Mouse (Mus musculus) right cerebral cortex, postnatal 25 days (tissue): ENCODE data around the gene Rbpj.
A peak's percentile ranks its signal among the peaks of the same experiment; 100 is the strongest.

Source experiments
- DNase-seq: peaks from one replicate; pipeline ENCODE4 v3.0.0; 2022

Gene Rbpj

DNA sequence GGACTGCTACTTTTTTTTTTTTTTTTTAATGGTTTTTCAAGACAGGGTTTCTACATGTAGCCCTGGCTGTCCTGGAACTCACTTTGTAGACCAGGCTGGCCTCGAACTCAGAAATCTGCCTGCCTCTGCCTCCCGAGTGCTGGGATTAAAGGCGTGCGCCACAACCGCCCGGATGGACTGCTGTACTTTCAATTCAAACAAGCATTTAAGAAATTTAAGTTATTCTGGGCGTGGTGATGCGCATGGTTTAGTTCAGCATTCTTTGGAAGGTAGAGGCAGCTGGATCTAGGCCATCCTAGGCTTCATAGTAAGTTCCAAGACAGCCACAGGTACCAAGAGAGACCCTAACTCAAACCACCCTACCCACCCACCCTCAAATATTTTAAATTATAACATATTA is 88.2 kb downstream of the Rbpj start:
- no peak for DNase-seq

DNA sequence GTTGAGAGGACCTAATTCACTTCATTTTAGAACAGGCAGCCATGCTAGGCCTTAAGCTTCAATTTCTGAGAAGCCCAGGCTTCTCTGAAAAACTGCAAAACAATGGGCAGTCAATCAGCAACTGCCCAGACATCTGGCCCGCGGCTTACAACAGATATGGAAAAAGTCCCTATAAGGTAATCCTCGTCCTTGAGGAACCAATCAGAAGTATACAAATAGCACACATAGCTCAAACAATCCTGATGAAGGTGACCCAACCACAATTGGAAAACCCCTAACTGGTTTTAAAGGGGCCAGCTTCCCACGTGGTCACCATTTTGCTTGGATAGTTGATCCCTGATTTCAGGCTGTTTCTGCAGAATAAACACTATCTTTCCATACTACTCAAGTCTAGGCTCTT is 89.0 kb downstream of the Rbpj start:
- DNase-seq: no peak

DNA sequence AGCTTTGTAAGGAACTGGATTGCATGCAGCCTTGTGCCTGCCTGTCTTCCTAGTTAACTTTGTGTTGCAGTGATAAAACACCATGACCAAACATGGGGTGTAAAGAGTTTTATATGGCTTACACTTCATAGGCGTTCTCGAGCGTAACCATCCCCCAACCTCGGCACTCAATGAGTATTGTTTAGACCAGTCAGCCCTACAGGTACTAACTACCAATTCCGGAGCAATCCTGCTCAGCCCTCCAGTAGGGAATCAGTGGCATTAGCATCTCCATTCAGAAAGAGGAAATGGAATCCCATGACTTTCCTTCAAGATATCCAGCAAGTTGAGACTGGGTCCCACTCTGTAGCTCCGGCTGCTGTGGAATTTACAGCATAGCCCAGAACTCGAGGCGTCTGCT is 89.5 kb downstream of the Rbpj start:
- no peak for DNase-seq

DNA sequence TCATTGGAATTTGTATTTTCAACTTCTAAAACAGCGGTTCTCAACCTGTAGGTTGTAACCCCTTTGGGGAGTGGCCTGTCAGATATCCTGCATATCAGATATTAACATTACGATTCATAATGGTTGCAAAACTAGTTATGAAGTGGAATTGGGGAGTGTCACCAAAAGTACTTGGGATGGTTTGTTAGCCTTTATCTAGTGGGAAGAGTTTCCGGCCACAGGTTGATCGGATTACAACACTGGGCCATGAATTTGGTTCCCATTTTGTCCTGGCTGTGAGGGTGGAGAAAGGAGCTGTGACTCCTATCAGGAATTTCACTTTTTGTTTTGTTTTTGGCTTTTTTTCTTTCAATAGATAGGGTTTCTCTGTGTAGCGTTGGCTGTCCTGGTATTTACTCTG is 90.0 kb downstream of the Rbpj start:
- DNase-seq: no peak

DNA sequence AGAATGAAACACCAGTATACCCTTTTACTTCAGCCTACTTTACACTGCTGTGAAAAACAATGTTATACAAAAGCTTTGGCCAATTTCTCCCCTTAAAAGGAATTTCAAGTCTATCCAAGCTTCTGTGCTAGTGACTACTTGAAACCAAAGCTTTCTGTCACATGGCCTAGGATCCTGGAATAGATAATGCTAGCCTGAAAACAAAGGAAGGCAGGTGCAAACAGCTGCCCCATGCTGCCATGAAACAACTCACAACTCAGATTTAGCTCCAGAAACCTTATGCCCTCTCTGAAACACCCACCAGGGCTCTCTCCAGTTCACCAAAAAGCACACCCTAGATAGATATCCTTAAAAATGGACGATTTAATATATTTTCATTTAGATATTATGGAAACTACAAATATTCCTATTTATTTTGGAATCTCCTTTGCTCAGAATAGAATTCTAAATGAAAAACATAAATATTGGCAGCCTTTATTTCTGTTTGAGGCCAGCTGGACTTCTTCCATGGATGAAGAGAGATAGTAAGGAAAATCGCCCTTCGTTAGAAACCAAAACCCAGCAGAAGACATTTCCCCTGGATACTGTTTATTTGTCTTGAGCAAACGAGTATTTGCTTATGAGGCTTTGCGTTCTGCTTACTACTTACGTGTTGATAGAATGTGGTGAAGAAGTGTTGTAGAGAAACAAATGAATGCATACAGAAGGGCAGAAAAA is 91.8 kb downstream of the Rbpj start:
- DNase-seq: no peak

DNA sequence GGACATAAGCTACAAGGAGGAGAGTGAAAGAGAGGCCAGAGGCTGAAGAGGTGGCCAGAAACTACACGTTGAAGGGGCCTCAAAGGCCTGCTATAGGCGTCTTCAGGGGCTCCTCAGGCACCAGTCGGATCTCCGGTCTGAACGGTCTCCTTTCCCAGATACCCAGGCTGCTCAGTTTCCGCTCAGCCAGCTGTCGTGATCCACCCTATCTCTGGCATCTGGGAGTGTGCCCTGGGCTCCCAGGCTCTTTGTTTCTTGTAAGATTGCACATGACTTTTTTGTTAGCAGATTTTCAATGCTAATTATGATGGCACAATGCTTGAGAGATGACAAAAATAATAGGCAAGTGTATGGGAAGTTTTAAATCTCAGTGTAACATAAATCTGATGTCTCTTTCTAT is 95.2 kb downstream of the Rbpj start:
- DNase-seq: no peak

DNA sequence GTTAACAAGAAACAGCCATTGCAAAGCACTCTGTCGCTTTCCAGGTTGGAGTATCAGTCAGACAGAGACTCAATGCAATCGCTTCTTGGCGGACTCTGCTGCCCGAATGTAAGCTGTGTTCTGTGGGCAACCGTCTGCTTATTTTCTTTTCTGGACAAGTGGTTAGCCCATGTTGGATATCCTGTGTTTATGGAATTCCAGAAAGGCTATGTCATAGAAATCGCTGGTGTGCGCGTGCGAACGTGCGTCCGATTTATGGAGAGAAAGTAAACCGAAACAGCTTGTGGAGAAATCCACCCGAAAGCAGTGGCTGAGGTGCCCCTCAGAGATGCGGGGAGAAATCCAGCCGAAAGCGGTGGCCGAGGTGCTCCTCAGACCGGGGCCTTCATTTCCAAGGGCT is 98.4 kb downstream of the Rbpj start:
- no peak for DNase-seq

DNA sequence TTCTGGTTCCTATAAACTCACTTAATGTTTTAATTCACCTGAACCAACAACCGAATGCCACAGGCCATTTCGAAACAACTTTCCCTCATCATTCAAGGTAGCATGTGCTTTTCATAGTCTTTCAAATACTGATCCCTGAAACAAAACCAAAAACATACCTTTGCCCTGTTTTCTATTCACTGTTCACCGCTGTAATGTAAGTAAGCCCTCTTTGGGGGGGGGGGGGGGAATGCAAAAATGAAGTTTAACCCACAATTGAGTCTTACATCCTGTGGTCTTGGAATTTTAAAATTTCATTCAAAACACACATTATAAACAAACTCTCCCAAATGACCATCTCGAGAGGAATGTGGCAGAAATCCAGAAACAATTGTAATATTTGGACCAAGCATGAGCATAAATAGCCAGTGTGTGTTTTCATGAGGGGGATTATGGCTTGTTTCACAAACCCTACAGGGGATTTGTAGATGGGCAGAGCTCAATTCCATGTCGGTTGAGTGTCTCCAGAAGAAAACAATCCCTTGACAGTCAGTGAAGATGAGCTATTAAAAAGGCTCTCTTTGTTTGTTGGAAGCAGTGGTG is 99.4 kb downstream of the Rbpj start:
- DNase-seq: no peak

DNA sequence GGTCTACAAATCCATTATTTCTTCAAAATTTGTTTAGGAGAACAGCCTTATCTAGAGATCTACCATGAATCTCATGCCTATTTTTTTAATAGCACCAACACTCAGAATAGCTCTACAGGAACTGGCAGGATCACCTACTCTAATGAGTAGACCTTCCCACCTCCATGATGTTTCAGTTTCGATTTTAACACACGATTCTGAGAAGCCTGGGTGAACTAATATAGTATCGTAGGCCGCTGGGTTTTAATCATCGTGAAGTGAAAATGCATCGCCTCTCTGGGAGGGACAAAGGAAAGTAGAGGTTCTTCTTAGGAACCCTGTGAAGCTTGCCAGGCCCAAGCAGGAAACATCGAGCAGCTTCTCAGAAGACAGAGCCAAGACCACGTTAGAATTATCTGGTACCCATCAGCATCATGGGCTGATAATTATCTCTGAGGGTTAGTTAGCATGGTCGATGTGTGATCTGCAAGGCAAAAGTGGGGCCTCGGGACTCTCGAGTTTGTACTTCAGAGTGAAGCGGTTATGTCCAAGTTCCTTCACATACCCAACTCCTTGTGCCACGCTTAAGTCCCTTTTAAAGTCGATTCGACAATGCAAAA is 100.6 kb downstream of the Rbpj start:
- DNase-seq: no peak

DNA sequence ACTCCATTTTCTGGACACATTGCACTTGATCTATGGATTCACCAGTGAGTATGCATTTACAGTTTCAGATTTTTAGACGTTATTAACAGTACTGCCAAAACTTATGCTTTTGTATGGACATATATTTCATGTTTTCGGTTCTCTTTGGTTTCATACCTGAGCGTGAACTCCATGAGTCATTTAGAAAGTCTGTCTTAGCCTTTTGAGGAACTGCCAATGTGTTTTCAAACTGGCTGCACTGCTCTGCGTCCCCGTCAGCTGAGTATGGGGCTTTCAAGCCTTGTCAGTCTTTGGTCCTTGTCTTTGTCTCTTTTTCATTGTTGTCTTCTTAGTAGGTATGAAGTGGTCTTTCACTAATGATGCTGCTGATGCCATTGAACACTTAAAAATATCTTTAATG is 106.5 kb downstream of the Rbpj start:
- no peak for DNase-seq

DNA sequence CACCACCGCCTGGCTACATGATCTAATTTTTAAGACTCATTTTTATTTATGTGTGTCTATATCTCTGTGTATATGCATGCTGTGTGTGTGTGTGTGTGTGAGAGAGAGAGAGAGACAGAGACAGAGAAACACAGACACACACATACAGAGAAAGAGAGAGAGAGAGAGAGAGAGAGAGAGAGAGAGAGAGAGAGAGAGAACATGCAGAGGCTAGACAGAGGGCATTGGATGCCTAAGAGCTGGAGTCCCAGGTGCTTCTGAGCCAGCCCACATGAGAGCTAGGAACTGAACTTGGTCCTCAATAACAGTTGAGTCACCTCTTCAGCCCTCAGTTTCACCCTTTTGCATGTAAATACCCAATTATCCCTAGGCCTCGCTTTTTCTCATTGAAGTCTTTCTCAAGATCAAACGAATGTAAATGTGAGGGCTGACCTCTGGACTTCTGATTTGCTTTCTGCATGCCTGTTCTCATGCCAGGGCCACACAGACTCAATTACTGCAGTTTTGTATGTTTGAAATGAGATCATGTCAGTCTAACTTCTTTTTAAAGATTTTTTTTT is 109.0 kb downstream of the Rbpj start:
- no peak for DNase-seq

DNA sequence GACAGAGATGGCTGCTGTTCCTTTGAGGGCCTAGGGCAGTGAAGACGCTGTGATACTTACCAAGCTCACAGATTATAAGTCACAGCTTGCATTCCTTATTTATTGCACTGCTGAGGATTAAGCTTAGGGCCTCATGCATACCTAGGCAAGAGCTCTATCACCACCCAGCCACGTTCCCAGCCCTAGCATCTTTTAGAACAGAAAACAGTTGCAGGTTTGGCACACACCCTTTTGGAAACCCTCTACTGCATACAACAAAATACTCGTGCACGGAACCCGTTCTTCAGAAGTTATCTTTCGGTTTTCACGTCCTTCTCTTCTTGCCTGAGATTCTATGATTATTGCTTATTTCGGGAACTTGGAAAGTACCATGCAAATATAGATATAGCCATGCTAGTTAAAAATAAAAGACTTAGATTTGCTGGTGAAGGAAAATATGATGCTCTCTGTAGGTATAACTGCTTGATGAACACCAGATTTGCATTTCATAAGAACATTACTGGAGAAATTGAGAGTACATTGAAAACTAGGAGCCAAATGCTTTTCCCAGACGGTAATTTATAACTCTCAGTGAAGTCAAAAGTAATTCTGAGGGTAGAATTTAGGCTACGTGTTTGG is 111.4 kb downstream of the Rbpj start:
- DNase-seq: no peak

DNA sequence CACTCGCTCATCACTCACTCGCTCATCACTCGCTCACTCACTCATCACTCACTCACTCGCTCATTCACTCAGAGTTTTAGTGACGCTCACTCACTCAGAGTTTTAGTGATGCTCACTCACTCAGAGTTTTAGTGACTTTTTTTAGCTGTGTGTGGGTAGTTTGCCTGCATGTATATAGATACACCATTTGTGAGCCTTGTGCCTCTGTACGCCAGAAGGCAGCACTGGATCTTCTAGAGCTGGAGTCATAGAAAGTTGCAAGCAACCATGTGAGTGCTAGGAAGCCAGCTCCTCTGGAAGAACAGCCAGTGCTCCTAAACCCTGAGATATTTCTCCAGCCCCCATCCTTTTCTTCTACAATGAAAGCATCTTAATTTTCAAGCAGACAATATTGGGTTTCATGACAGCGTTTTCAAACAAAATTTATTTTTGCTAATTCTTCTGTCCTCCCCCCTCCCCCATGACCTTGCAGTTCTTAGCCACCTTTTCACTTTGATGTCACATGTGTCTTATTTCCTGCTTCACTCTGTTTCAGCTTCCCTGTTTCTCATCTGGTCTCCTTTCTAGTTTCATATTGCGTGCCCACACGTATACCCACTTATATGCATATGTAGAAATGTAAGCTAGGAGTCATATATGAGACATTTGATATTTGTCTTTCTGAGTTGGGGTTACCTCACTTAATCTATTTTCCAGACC is 118.3 kb downstream of the Rbpj start:
- DNase-seq: no peak

DNA sequence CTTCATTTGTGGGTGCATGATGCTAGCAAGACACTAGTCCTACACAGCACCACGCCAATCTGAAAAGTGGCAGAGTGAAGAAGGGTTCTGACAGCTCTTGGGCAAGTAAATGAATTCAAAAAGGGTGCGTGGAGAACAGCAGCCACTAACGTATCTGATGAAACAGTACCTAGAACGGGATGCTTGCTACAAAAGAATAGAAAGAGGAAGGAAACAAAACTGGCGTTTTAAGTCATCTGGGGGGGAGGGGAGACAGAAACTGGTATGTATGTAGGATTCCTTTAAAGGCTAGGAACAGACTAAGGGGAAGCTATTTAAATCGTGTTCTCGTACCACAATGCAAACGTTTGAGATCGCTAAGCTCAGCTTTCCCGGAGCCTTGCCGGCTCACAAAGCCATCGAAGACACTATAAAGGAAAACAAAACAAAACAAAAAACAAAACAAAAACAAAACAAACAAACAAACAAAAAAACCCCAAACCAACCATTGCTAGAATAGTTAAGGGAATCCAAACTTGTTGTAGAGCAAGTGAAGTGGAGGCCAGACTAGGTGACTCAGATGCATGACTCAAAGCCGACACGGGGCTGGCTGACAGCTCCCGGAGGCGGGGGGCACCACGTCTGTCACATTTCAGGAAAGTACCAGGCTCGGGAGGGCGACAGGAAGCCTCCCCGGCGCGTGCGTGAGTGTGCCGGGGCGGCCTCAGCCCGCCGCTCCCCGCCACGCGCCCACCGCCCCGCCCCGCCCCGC is 122.6 kb downstream of the Rbpj start:
- DNase-seq: no peak

DNA sequence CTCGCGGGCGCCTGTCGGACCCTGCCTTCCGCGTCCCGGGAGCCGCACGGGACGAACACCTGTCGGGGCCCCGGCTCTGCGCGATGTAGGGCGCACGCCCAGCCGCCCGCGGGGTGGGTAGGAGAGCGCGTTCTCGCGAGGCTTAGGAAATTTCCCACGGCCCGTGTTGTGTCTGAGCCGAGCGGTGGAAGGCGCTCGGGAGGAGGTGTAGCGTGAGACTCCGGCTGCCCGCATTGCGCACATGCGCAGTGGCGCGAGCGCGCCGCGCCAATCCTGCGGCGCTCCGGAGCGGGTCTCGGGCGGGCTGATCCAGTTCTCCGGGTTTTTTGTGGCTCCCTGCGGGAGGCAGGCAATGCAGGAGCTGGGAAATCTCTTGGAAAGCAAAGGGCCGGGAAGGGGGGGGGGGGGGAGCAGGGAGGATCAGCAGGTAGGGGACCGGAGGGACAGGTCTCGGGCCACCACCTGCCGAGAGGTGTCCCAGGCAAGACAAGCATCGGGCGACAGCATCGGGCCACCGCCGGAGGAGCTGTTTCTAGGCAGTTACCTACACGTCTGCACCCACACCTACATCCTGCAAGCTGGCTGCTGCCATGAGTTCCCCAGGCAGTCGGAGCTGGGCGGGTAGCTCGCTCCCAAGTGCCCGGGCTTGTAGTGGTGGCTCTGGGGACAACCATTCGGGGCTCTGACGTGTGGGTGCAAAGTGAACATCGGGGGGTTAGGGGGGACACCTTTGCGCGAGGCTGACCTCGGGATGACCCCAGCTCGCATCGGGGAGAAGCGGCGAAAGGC is 123.4 kb downstream of the Rbpj start:
- peak; percentile 97 for DNase-seq

DNA sequence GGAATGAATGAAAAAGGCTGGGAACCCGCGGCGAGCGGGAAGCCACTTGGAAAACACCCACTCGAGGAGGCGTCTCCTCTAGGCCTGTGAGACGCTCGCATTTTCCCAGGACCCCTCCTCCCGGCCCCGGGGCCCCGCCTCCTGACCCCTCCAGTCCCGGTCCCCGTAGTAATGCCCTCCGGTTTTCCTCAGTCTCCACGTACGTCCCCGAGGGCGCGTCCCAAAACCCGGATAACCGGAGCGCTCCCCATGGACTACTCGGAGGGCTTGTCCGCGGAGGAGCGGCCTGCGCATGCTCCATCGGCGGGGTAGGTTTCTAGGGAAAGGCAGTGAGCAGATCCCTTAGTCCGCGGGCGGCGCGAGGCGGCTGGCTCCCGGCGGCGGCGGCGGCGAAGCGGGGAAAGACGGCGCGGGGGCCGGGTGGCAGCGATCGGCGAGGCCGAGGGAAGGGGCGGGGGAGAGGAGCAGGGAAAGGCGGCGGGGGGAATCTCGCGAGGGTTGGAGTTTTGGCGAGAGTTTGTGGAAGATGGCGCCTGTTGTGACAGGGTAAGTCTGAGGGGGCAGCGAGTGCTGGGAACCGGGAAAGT is 124.3 kb downstream of the Rbpj start:
- DNase-seq: peak; percentile 100

DNA sequence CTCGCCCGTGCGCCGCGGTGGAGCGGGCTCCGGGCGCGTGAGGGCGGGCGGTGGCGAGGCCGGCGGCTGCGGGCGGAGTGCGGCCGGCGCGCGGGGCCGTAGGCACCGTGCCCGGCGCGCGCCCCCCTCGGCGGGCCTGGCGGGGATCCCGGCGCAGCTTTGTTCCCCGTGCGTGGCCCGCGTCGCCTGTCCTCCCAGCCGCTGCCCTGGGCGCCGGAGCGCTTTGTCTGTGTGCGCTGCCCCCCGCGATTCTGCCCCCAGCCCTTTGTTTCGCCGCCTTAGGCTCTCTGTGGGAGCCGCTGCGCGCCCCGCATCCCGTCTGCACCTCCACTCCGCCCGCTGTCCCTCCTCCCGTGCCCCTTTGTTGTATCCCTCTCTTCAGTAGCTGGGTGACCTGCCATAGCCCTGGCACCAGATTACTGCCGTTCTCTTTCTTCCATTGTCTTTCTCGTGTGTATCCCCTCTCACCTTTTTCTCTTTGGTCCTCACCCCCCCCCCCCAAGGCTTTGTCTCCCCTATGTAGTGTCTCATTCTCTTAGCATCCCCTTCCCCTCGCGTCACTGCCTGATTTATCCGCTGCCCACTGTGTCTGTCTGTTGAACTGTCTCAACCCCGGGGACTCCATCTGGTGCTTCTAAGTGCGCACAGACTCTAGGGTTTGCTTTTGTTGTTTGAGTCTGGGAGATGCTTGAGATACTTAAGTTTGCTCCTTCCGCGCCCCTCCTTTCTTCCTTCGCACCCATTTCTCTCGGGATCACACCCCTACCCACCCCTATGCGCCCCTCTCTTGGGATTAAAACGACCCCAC is 125.1 kb downstream of the Rbpj start:
- peak; percentile 36 for DNase-seq

DNA sequence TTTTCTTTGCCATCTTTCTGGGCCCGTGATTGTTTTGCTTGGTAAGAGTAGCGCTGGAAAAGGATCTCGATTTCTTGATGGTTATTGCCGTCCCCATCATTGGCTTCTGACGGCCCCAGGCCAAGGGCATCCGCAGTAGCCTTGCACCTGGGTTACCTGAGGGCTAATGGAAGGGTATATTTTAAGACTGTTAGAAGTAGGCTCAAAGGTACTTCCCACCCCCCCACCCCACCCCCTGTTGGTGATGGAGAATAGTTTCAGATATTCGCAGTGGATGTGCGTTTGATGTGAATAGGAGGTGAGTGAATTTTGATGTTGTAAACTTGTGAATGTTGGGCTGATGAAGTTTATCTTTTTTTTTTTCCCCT is 125.7 kb downstream of the Rbpj start:
- DNase-seq: no peak

DNA sequence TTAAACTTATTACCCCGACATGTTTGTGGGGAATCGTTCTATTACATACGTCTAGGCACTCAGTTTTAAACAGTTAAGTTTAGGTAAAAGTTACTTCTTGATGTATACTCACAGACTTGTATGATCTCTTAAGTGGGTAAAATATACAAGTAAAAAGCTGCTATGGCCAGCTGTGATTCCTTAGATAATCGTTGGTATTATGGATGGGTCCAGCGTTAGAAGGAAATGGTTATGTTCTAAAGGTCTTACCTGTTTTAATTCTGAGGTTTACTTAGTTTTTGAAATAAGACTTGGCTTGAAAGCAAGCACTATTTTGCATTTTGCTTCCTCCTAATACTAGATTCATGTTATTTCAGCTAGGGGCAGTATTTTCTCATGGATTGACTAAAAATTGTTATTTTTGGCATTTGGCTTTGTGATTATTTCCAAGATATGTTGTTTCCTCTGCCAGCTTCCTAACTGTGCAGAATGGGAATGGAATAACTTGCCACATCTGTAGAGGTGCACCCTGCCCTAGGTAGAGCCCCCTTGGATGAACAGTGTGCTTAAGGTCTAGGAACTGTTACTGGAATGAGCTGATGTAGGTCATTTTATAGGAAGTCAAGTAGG is 127.2 kb downstream of the Rbpj start:
- no peak for DNase-seq

DNA sequence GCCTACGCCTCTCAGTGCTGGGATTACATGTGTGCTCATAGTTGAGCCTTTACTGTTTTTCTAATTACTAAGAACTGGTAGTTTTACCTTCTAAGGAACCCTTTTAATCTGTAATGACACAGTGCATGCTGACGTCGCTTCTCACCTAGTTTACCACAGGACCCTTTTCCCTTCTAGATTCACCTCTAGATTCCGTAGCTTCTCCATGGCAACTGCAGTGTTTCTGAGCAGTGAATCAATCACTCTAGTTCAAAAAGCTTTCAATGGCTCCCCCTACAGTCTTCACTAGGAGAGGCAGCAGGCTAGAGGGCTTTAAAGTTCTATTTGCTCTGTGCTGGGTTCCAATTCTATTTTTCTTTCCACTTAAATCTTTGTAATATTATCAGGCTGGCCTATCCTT is 128.3 kb downstream of the Rbpj start:
- DNase-seq: no peak
